Comparison of ENCODE assay signal across 9 mouse cellular contexts in the genomic region with DNA sequence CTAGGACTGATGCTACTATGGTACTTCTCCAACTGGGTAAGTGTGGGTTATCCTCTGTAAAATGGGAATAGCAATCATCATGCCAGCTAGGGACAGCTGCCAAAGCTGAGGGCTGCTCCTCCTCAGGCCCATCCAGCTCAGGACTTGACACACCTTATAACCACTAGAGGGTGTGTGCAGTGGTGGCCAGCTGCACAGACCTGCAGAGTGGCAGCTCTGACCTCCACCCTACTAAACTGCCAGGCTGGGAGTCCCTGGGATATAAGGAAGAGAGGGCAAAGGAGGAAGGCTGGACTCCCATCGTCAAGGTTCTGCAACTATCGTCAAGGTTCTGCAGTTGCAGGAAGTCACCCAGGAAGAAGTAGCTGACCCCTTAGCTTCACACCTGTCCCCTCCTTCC. TPM values are rescaled to one million over a fixed set of nuclear protein-coding genes. Genes with fewer than 3 reads are reported as not detected.
A peak's percentile ranks its signal among the peaks of the same experiment; 100 is the strongest.
DNase-seq lines count a peak whose midpoint lies in the region.
"Had no signal": no experiment of that assay in that cellular context is flagged by ENCODE, and none has a peak within 500 bp of the region (broad histone marks: within the 10 kb centered on the region; RNA-seq: fewer than 3 reads in every experiment).

No protein-coding gene starts in this region.

- peak; percentile 84 for DNase-seq in heart, embryonic 10.5 days (ENCODE audit: low spot score)
- DNase-seq in heart, postnatal 14 days: no peak
- DNase-seq in urinary bladder, postnatal 14 days (ENCODE audit: low spot score): peak; percentile 32
- no peak for DNase-seq in urinary bladder, postnatal 10 days (ENCODE audit: low spot score)
- DNase-seq in kidney, postnatal 10 days: peak; percentile 55
- no peak for DNase-seq in cerebellum, postnatal 4 days (ENCODE audit: low spot score in 2 of 2)
- DNase-seq in gastrocnemius, postnatal 4 days (ENCODE audit: low spot score in 2 of 2): no peak
- no peak for DNase-seq in cerebellum, adult 11 months

- peaks cover 8% of the 10 kb centered on the region; the same call in 1 of the 2 replicates for H3K36me3 ChIP-seq in heart, embryonic 10.5 days
- H3K36me3 ChIP-seq: hindbrain, embryonic 15.5 days had no signal

- H3K4me3 ChIP-seq in heart, embryonic 10.5 days: no peak overlapping the region
- H3K4me3 ChIP-seq: hindbrain, embryonic 15.5 days had no signal

- H3K27ac ChIP-seq in heart, embryonic 10.5 days: peak overlapping the region; percentile 100
- H3K27ac ChIP-seq: hindbrain, embryonic 15.5 days had no signal

- WGBS in heart, embryonic 10.5 days: 38% methylated on average over 2 of the region's 2 CpGs

- no peaks in the 10 kb centered on the region for H3K27me3 ChIP-seq in heart, embryonic 10.5 days (ENCODE audit: insufficient read depth, poor library complexity, severe bottlenecking)

- peaks cover 55% of the 10 kb centered on the region for H3K4me1 ChIP-seq in heart, embryonic 10.5 days

- H3K9me3 ChIP-seq in heart, embryonic 10.5 days: no peaks in the 10 kb centered on the region
- H3K9me3 ChIP-seq: hindbrain, embryonic 15.5 days had no signal

- intact Hi-C loops in heart, postnatal 14 days (cut with DNase I): loop anchor here (1.0 to 5.0 kb wide), 4 partner anchors 37 to 108 kb away; no protein-coding TSS in a partner anchor

RNA-seq across cellular contexts. Expression of gene Smad6, which starts 3.1 kb away (rescaled TPM):
- 29.4 and 47.2 TPM in 2 replicates for polyA plus RNA-seq in heart, embryonic 10.5 days (2016; fragmentation: Nextera tagmentation; extraction: Ambion mirVana)
- total RNA-seq in heart, postnatal 14 days (2021): 10 to 100 TPM; 13.6 to 15.5 TPM
- 1 to 10 TPM; 5.6 to 7.2 TPM for total RNA-seq in gastrocnemius, postnatal 4 days (2021)

Comparison
In these comparisons a context has a peak if more than half of its experiments do, and no peak if none do; other contexts are left out.
1. DNase-seq: peak in heart, embryonic 10.5 days (single experiment), urinary bladder, postnatal 14 days (single experiment) and kidney, postnatal 10 days (single experiment); none in heart, postnatal 14 days (0 of 2), urinary bladder, postnatal 10 days (single experiment), cerebellum, postnatal 4 days (0 of 2), gastrocnemius, postnatal 4 days (0 of 2) and cerebellum, adult 11 months (single experiment).